Mouse (Mus musculus): Measurements from ENCODE around the gene Cmc2. TPM values are rescaled to one million over a fixed set of nuclear protein-coding genes. Genes with fewer than 3 reads are reported as not detected.

The Cmc2 gene
- polyA plus RNA-seq, 1 experiment = 37.1 TPM

GRCm38 (mm10) chr8:116887813-116888212, 33.4 kb downstream of the Cmc2 start:
- TF ChIP-seq E2F4 (IDR thresholded peaks at IDR 0.05; ENCODE audit: insufficient read depth) = no peak
- TF ChIP-seq MYOD1 (IDR thresholded peaks at IDR 0.05; ENCODE audit: control insufficient read depth in 1 of 3, insufficient read length in 2 of 3, low read depth in 2 of 3) = no peak
- Histone ChIP-seq H3ac (ENCODE audit: control insufficient read depth, insufficient read length) (no peak overlapping the region), H3K4me2 (ENCODE audit: low read depth) (no peak overlapping the region), H3K4me3 (no peak overlapping the region), H3K79me2 (ENCODE audit: control insufficient read depth, insufficient read depth) (no peaks in the 10 kb centered on the region), H3K36me3 (ENCODE audit: control insufficient read depth, insufficient read depth) (no peaks in the 10 kb centered on the region), H3K27me3 (ENCODE audit: control insufficient read depth, insufficient read depth, insufficient read length) (no peaks in the 10 kb centered on the region)

GRCm38 (mm10) chr8:116881396-116881795, 39.9 kb downstream of the Cmc2 start:
- Histone ChIP-seq H3K4me2 (ENCODE audit: low read depth) (no peak overlapping the region), H3K79me2 (ENCODE audit: control insufficient read depth, insufficient read depth) (no peaks in the 10 kb centered on the region), H3K4me3 (no peak overlapping the region), H3K27me3 (ENCODE audit: control insufficient read depth, insufficient read depth, insufficient read length) (no peaks in the 10 kb centered on the region), H3ac (ENCODE audit: control insufficient read depth, insufficient read length) (no peak overlapping the region), H3K36me3 (ENCODE audit: control insufficient read depth, insufficient read depth) (no peaks in the 10 kb centered on the region)
- TF ChIP-seq POLR2AphosphoS2 (IDR thresholded peaks at IDR 0.05; ENCODE audit: insufficient read length, low read depth) (no peak), CEBPB (IDR thresholded peaks at IDR 0.05; ENCODE audit: insufficient read depth, poor library complexity, severe bottlenecking) (no peak), MAX (IDR thresholded peaks at IDR 0.05; ENCODE audit: low read depth) (no peak), TCF3 (IDR thresholded peaks at IDR 0.05; ENCODE audit: insufficient read length, low read depth) (no peak), POLR2A (IDR thresholded peaks at IDR 0.05; ENCODE audit: insufficient read length, low read depth) (no peak), USF1 (IDR thresholded peaks at IDR 0.05; ENCODE audit: low read depth) (no peak), REST (IDR thresholded peaks at IDR 0.05; ENCODE audit: insufficient read depth, insufficient read length) (no peak), MYOG (IDR thresholded peaks at IDR 0.05; ENCODE audit: control insufficient read depth in 1 of 3, insufficient read depth in 1 of 3, insufficient read length in 2 of 3, low read depth in 2 of 3) (no peak), MYOD1 (IDR thresholded peaks at IDR 0.05; ENCODE audit: control insufficient read depth in 1 of 3, insufficient read length in 2 of 3, low read depth in 2 of 3) (no peak), TCF12 (IDR thresholded peaks at IDR 0.05; ENCODE audit: insufficient read depth, poor library complexity, severe bottlenecking) (no peak)

GRCm38 (mm10) chr8:116875798-116876450, 45.3 kb downstream of the Cmc2 start:
- H3ac ChIP-seq (ENCODE audit: control insufficient read depth, insufficient read length) = no peak overlapping the region
- no peak overlapping the region for H3K4me2 ChIP-seq (ENCODE audit: low read depth)
- no peak overlapping the region for H3K4me3 ChIP-seq
- no peaks in the 10 kb centered on the region for H3K27me3 ChIP-seq (ENCODE audit: control insufficient read depth, insufficient read depth, insufficient read length)
- TF ChIP-seq MYOG (IDR thresholded peaks at IDR 0.05; ENCODE audit: control insufficient read depth in 1 of 3, insufficient read depth in 1 of 3, insufficient read length in 2 of 3, low read depth in 2 of 3) (no peak), TCF3 (IDR thresholded peaks at IDR 0.05; ENCODE audit: insufficient read length, low read depth) (no peak), SRF (IDR thresholded peaks at IDR 0.05; ENCODE audit: control insufficient read depth, insufficient read length, low read depth) (no peak), POLR2A (IDR thresholded peaks at IDR 0.05; ENCODE audit: insufficient read length, low read depth) (no peak), TCF12 (IDR thresholded peaks at IDR 0.05; ENCODE audit: insufficient read depth, poor library complexity, severe bottlenecking) (no peak), E2F4 (IDR thresholded peaks at IDR 0.05; ENCODE audit: insufficient read depth) (no peak), POLR2AphosphoS2 (IDR thresholded peaks at IDR 0.05; ENCODE audit: insufficient read length, low read depth) (no peak), MYOD1 (IDR thresholded peaks at IDR 0.05; ENCODE audit: control insufficient read depth in 1 of 3, insufficient read length in 2 of 3, low read depth in 2 of 3) (no peak), REST (IDR thresholded peaks at IDR 0.05; ENCODE audit: insufficient read depth, insufficient read length) (no peak), USF1 (IDR thresholded peaks at IDR 0.05; ENCODE audit: low read depth) (no peak), CEBPB (IDR thresholded peaks at IDR 0.05; ENCODE audit: insufficient read depth, poor library complexity, severe bottlenecking) (no peak), MAX (IDR thresholded peaks at IDR 0.05; ENCODE audit: low read depth) (no peak)
- H3K79me2 ChIP-seq (ENCODE audit: control insufficient read depth, insufficient read depth) = no peaks in the 10 kb centered on the region
- no peaks in the 10 kb centered on the region for H3K36me3 ChIP-seq (ENCODE audit: control insufficient read depth, insufficient read depth)

GRCm38 (mm10) chr8:116873986-116874385, 47.3 kb downstream of the Cmc2 start:
- no peaks in the 10 kb centered on the region for H3K79me2 ChIP-seq (ENCODE audit: control insufficient read depth, insufficient read depth)

More at GRCm38 (mm10) chr8:116873986-116874385, 47.3 kb downstream of the Cmc2 start:
- Histone ChIP-seq H3K36me3 (ENCODE audit: control insufficient read depth, insufficient read depth) (no peaks in the 10 kb centered on the region), H3K27me3 (ENCODE audit: control insufficient read depth, insufficient read depth, insufficient read length) (no peaks in the 10 kb centered on the region), H3K4me3 (no peak overlapping the region), H3ac (ENCODE audit: control insufficient read depth, insufficient read length) (no peak overlapping the region), H3K4me2 (ENCODE audit: low read depth) (no peak overlapping the region)
- TF ChIP-seq POLR2AphosphoS2 (IDR thresholded peaks at IDR 0.05; ENCODE audit: insufficient read length, low read depth) (no peak), POLR2A (IDR thresholded peaks at IDR 0.05; ENCODE audit: insufficient read length, low read depth) (no peak), MAX (IDR thresholded peaks at IDR 0.05; ENCODE audit: low read depth) (no peak), SRF (IDR thresholded peaks at IDR 0.05; ENCODE audit: control insufficient read depth, insufficient read length, low read depth) (no peak), E2F4 (IDR thresholded peaks at IDR 0.05; ENCODE audit: insufficient read depth) (no peak), USF1 (IDR thresholded peaks at IDR 0.05; ENCODE audit: low read depth) (no peak), MYOD1 (IDR thresholded peaks at IDR 0.05; ENCODE audit: control insufficient read depth in 1 of 3, insufficient read length in 2 of 3, low read depth in 2 of 3) (no peak), CEBPB (IDR thresholded peaks at IDR 0.05; ENCODE audit: insufficient read depth, poor library complexity, severe bottlenecking) (no peak), TCF12 (IDR thresholded peaks at IDR 0.05; ENCODE audit: insufficient read depth, poor library complexity, severe bottlenecking) (no peak), REST (IDR thresholded peaks at IDR 0.05; ENCODE audit: insufficient read depth, insufficient read length) (no peak), TCF3 (IDR thresholded peaks at IDR 0.05; ENCODE audit: insufficient read length, low read depth) (no peak), MYOG (IDR thresholded peaks at IDR 0.05; ENCODE audit: control insufficient read depth in 1 of 3, insufficient read depth in 1 of 3, insufficient read length in 2 of 3, low read depth in 2 of 3) (no peak)
